25 mouse cellular contexts compared by ENCODE assay signal in genomic region chr5:123773441-123773840, GRCm38 (mm10). TPM values are rescaled to one million over a fixed set of nuclear protein-coding genes. Genes with fewer than 3 reads are reported as not detected.
"Had no signal": no experiment of that assay in that cellular context is flagged by ENCODE, and none has a peak within 500 bp of the region (broad histone marks: within the 10 kb centered on the region; RNA-seq: fewer than 3 reads in every experiment).

No protein-coding gene starts in this region.

- H3K4me3 ChIP-seq: gastrocnemius, adult 2 months; heart, embryonic 10.5 days; heart, embryonic 12.5 days; hindbrain, embryonic 10.5 days; hindbrain, embryonic 12.5 days; intestine, embryonic 15.5 days; layer of hippocampus, adult 2 months; left cerebral cortex, adult 2 months; limb, embryonic 13.5 days; limb, embryonic 15.5 days had no signal

- H3K4me2 ChIP-seq: heart, embryonic 12.5 days; hindbrain, embryonic 12.5 days; hindbrain, embryonic 14.5 days; intestine, embryonic 15.5 days; limb, embryonic 13.5 days; limb, embryonic 15.5 days had no signal

- H3K27ac ChIP-seq: gastrocnemius, adult 2 months; heart, embryonic 10.5 days; hindbrain, embryonic 10.5 days; hindbrain, embryonic 12.5 days; hindbrain, embryonic 14.5 days; intestine, embryonic 15.5 days; layer of hippocampus, adult 2 months; left cerebral cortex, adult 2 months; limb, embryonic 13.5 days; limb, embryonic 15.5 days had no signal

- H3K9ac ChIP-seq: heart, embryonic 12.5 days; hindbrain, embryonic 12.5 days; hindbrain, embryonic 14.5 days; intestine, embryonic 15.5 days; limb, embryonic 13.5 days; limb, embryonic 15.5 days had no signal

- H3K27me3 ChIP-seq: heart, embryonic 12.5 days; hindbrain, embryonic 12.5 days; intestine, embryonic 15.5 days; limb, embryonic 13.5 days; limb, embryonic 15.5 days had no signal

- H3K4me1 ChIP-seq: heart, embryonic 10.5 days; heart, embryonic 12.5 days; hindbrain, embryonic 10.5 days; hindbrain, embryonic 12.5 days; intestine, embryonic 15.5 days; limb, embryonic 13.5 days; limb, embryonic 15.5 days had no signal

- DNase-seq: gastrocnemius, adult 2 months; gastrocnemius, postnatal 10 days; gastrocnemius, postnatal 25 days; heart, adult 18-20 months; heart, postnatal 10 days; heart, postnatal 4 days; kidney, adult 18-20 months; kidney, adult 8-10 months; kidney, postnatal 10 days; kidney, postnatal 25 days; kidney, postnatal 4 days; left cerebral cortex, postnatal 4 days had no signal

- ATAC-seq: hindbrain, embryonic 16.5 days; inflammation-experienced regulatory T-cells, adult 6 months; intestine, embryonic 15.5 days; intestine, postnatal 0 days had no signal

- H3K9me3 ChIP-seq: heart, embryonic 10.5 days; heart, embryonic 12.5 days; hindbrain, embryonic 10.5 days; hindbrain, embryonic 12.5 days; intestine, embryonic 15.5 days; limb, embryonic 13.5 days; limb, embryonic 15.5 days had no signal

RNA-seq across cellular contexts. Expression of gene Kntc1, which starts 23.9 kb away (rescaled TPM):
- total RNA-seq: gastrocnemius, adult 2 months had no signal
